Mouse (Mus musculus): Measurements from ENCODE around the gene Rufy4. TPM values are rescaled to one million over a fixed set of nuclear protein-coding genes. Genes with fewer than 3 reads are reported as not detected.

Rufy4 gene
- polyA plus RNA-seq, 1 experiment: not detected

GRCm38 (mm10) chr1:74095296-74095695 lies 30.0 kb upstream of the Rufy4 start:
- Histone ChIP-seq H3K27me3 (ENCODE audit: control insufficient read depth, insufficient read depth, insufficient read length) (peaks cover 32% of the 10 kb centered on the region), H3K79me2 (ENCODE audit: control insufficient read depth, insufficient read depth) (no peaks in the 10 kb centered on the region), H3K36me3 (ENCODE audit: control insufficient read depth, insufficient read depth) (no peaks in the 10 kb centered on the region), H3ac (ENCODE audit: control insufficient read depth, insufficient read length) (no peak overlapping the region), H3K4me2 (ENCODE audit: low read depth) (no peak overlapping the region), H3K4me3 (no peak overlapping the region)
- TF ChIP-seq MYOG (IDR thresholded peaks at IDR 0.05; ENCODE audit: control insufficient read depth in 1 of 3, insufficient read depth in 1 of 3, insufficient read length in 2 of 3, low read depth in 2 of 3): no peak
- no peak for TF ChIP-seq POLR2AphosphoS2 (IDR thresholded peaks at IDR 0.05; ENCODE audit: insufficient read length, low read depth)
- TF ChIP-seq REST (IDR thresholded peaks at IDR 0.05; ENCODE audit: insufficient read depth, insufficient read length): no peak
- no peak for TF ChIP-seq TCF12 (IDR thresholded peaks at IDR 0.05; ENCODE audit: insufficient read depth, poor library complexity, severe bottlenecking)
- no peak for TF ChIP-seq MYOD1 (IDR thresholded peaks at IDR 0.05; ENCODE audit: control insufficient read depth in 1 of 3, insufficient read length in 2 of 3, low read depth in 2 of 3)
- TF ChIP-seq SRF (IDR thresholded peaks at IDR 0.05; ENCODE audit: control insufficient read depth, insufficient read length, low read depth): no peak
- TF ChIP-seq MAX (IDR thresholded peaks at IDR 0.05; ENCODE audit: low read depth): no peak
- TF ChIP-seq CEBPB (IDR thresholded peaks at IDR 0.05; ENCODE audit: insufficient read depth, poor library complexity, severe bottlenecking): no peak
- no peak for TF ChIP-seq TCF3 (IDR thresholded peaks at IDR 0.05; ENCODE audit: insufficient read length, low read depth)
- no peak for TF ChIP-seq USF1 (IDR thresholded peaks at IDR 0.05; ENCODE audit: low read depth)
- TF ChIP-seq E2F4 (IDR thresholded peaks at IDR 0.05; ENCODE audit: insufficient read depth): no peak
- no peak for TF ChIP-seq POLR2A (IDR thresholded peaks at IDR 0.05; ENCODE audit: insufficient read length, low read depth)

DNA sequence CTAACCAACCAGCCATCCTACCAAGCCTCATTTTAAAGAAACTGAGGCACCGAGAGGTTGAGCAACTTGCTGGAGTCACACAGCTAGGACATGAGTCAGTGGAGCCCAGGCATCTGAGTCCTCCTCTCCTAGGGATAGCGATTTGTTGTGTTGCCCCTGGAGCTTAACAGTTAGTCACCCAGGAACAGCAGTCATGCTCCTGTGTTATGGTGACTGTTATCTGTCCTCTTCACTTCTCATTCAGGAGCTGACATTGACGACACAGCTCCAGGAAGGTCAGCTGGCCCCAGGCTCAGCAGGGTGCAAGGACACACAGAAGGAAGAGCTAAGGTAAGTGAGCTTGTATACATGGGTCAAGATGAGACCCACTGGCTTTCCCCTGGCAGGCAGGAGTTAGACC lies 29.6 kb upstream of the Rufy4 start:
- Histone ChIP-seq H3ac (ENCODE audit: control insufficient read depth, insufficient read length) (no peak overlapping the region), H3K4me2 (ENCODE audit: low read depth) (no peak overlapping the region), H3K27me3 (ENCODE audit: control insufficient read depth, insufficient read depth, insufficient read length) (peaks cover 32% of the 10 kb centered on the region), H3K4me3 (no peak overlapping the region), H3K79me2 (ENCODE audit: control insufficient read depth, insufficient read depth) (no peaks in the 10 kb centered on the region), H3K36me3 (ENCODE audit: control insufficient read depth, insufficient read depth) (no peaks in the 10 kb centered on the region)
- TF ChIP-seq REST (IDR thresholded peaks at IDR 0.05; ENCODE audit: insufficient read depth, insufficient read length): no peak

DNA sequence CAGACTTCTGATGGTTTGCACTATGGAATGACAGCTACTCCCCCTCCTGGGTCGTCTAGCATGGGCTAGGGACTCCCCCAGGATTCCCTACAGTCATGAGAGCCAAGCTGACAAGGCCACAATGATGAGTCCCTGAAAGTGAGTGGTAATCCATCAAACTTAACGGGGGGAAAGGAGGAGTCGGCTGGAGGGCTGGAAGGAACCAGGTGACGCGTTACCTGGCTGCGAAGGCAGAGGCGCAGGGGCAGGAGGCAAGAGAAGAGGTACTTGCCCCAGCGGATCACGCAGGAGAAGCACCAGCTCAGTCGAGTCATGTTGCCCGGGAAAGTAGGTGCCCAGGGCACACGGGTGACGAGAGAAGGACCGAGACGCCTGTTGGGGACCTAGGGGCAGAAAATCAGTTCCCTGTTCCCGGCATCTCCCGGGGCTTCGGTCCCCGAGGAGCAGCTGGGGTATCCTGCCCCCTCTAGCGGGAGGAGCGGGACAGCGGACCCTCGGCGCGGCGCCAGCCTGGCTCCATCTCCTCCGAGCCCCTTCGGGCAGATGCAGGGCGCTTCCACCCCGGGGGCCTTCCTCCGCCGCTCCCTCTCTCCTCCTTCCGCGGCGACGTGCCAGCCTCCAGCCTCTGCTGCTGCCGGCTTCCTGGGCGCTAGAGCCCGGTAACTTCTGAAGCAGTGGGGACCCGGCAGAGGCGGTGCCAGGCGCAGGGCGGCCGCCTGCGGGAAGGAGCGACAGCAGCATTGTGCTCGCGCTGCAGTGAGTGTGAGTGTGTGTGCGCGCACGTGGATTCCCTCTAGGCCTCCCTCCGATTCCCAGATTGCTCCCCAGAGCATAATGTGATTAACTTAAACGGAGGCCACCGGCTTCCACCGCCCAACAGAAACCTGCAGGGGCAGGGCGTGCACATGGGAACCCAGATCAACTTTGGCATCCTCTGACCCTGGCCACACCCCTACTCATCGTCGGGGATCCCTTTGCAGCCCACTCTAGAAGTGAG lies 27.0 kb upstream of the Rufy4 start:
- no peaks in the 10 kb centered on the region for H3K79me2 ChIP-seq (ENCODE audit: control insufficient read depth, insufficient read depth)
- no peaks in the 10 kb centered on the region for H3K36me3 ChIP-seq (ENCODE audit: control insufficient read depth, insufficient read depth)
- H3K27me3 ChIP-seq (ENCODE audit: control insufficient read depth, insufficient read depth, insufficient read length): peaks cover 32% of the 10 kb centered on the region
- H3ac ChIP-seq (ENCODE audit: control insufficient read depth, insufficient read length): no peak overlapping the region
- H3K4me2 ChIP-seq (ENCODE audit: low read depth): peak overlapping the region; percentile 72
- no peak overlapping the region for H3K4me3 ChIP-seq
- TF ChIP-seq MYOD1 (IDR thresholded peaks at IDR 0.05; ENCODE audit: control insufficient read depth in 1 of 3, insufficient read length in 2 of 3, low read depth in 2 of 3) (no peak), POLR2A (IDR thresholded peaks at IDR 0.05; ENCODE audit: insufficient read length, low read depth) (no peak), POLR2AphosphoS2 (IDR thresholded peaks at IDR 0.05; ENCODE audit: insufficient read length, low read depth) (no peak), E2F4 (IDR thresholded peaks at IDR 0.05; ENCODE audit: insufficient read depth) (no peak)

DNA sequence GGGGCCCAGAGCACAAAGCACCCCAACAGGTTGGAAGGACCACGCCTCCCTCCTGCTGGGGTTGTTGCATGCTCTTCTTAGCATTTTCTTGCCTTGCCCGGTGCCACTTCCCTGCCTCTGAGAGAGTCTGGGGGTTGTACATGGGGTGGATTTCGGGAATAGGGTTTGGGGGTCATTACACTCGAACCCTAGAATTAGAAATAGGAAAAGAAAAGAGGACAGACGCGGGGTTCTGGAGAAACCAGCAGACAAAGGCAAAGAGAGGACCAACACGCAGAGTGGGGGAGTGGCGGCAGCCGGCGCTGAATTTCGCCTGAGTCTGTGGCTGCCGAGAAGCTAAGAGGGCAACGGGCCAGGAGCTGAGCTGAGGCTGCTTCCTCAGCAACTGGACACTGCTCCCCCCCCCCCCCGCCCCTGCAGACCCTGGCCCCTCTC lies 26.3 kb upstream of the Rufy4 start:
- no peaks in the 10 kb centered on the region for H3K36me3 ChIP-seq (ENCODE audit: control insufficient read depth, insufficient read depth)
- H3K79me2 ChIP-seq (ENCODE audit: control insufficient read depth, insufficient read depth): no peaks in the 10 kb centered on the region
- H3K4me2 ChIP-seq (ENCODE audit: low read depth): peak overlapping the region; percentile 72
- H3ac ChIP-seq (ENCODE audit: control insufficient read depth, insufficient read length): no peak overlapping the region
- H3K4me3 ChIP-seq: no peak overlapping the region
- H3K27me3 ChIP-seq (ENCODE audit: control insufficient read depth, insufficient read depth, insufficient read length): peaks cover 32% of the 10 kb centered on the region
- no peak for TF ChIP-seq POLR2AphosphoS2 (IDR thresholded peaks at IDR 0.05; ENCODE audit: insufficient read length, low read depth)
- TF ChIP-seq MYOD1 (IDR thresholded peaks at IDR 0.05; ENCODE audit: control insufficient read depth in 1 of 3, insufficient read length in 2 of 3, low read depth in 2 of 3): no peak

DNA sequence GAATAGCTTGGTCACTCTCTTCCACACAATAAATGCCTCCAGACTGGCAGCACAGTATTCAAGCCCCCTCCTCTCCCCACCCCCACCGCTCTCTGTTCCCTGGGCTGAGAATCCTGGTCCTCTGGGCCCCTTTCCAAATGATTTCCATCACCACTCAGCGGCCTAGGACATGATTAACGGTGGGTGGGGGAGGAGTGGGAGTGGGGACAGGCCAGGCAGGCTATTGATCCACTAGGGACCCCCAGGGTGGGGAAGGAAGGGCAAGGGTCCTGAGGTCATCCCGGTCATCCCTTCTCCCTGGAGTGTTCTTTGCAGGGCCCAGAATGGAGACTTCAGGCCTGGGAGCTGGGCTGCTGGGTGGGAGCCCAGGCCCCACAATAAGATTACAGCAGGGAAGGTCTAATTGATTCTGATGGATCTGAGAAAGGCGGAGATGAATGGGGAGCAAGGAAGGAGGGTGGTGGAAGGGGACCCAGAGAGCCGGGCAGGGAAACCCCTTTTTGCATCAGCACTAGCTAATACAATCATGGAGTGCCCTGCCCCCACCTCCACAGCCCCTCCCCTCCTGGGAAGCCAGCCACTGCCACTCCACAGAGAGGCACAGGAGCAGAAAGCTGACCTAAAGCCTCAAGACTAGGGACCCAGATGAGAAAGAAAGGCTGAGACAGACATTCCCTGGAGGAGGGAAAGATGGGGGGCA lies 21.5 kb upstream of the Rufy4 start:
- Histone ChIP-seq H3K4me3 (no peak overlapping the region), H3K79me2 (ENCODE audit: control insufficient read depth, insufficient read depth) (no peaks in the 10 kb centered on the region), H3K4me2 (ENCODE audit: low read depth) (no peak overlapping the region), H3ac (ENCODE audit: control insufficient read depth, insufficient read length) (no peak overlapping the region), H3K27me3 (ENCODE audit: control insufficient read depth, insufficient read depth, insufficient read length) (peaks cover 17% of the 10 kb centered on the region), H3K36me3 (ENCODE audit: control insufficient read depth, insufficient read depth) (no peaks in the 10 kb centered on the region)
- TF ChIP-seq POLR2A (IDR thresholded peaks at IDR 0.05; ENCODE audit: insufficient read length, low read depth) (no peak), USF1 (IDR thresholded peaks at IDR 0.05; ENCODE audit: low read depth) (no peak), CEBPB (IDR thresholded peaks at IDR 0.05; ENCODE audit: insufficient read depth, poor library complexity, severe bottlenecking) (no peak), SRF (IDR thresholded peaks at IDR 0.05; ENCODE audit: control insufficient read depth, insufficient read length, low read depth) (no peak), POLR2AphosphoS2 (IDR thresholded peaks at IDR 0.05; ENCODE audit: insufficient read length, low read depth) (no peak), MYOG (IDR thresholded peaks at IDR 0.05; ENCODE audit: control insufficient read depth in 1 of 3, insufficient read depth in 1 of 3, insufficient read length in 2 of 3, low read depth in 2 of 3) (no peak), TCF3 (IDR thresholded peaks at IDR 0.05; ENCODE audit: insufficient read length, low read depth) (no peak), REST (IDR thresholded peaks at IDR 0.05; ENCODE audit: insufficient read depth, insufficient read length) (no peak), TCF12 (IDR thresholded peaks at IDR 0.05; ENCODE audit: insufficient read depth, poor library complexity, severe bottlenecking) (no peak), E2F4 (IDR thresholded peaks at IDR 0.05; ENCODE audit: insufficient read depth) (no peak), MAX (IDR thresholded peaks at IDR 0.05; ENCODE audit: low read depth) (no peak), MYOD1 (IDR thresholded peaks at IDR 0.05; ENCODE audit: control insufficient read depth in 1 of 3, insufficient read length in 2 of 3, low read depth in 2 of 3) (no peak)
